Mouse (Mus musculus): ENCODE results near the gene Fbxo40.

Gene Fbxo40

DNA sequence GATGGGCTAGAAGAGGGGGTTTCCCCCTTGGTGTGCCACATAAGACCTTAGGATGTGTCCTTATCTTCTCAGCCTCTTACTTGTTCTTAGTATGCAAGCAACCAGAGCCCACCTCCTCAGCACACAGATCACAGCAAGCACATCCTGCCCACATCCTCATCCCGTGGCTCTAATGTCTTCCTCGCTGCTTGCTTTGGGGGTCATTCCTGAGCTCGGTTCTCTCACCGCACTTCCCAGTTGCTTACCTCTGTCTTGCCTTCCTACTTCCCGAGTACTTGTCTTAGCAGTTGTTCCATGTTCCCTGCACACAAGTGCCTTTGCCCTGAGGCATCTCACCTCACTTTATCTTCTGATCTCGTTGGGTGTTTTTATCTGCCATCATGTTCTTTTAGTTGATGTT, 68.3 kb downstream of the Fbxo40 start:
- no peak for DNase-seq (ENCODE audit: low spot score in 2 of 2)

DNA sequence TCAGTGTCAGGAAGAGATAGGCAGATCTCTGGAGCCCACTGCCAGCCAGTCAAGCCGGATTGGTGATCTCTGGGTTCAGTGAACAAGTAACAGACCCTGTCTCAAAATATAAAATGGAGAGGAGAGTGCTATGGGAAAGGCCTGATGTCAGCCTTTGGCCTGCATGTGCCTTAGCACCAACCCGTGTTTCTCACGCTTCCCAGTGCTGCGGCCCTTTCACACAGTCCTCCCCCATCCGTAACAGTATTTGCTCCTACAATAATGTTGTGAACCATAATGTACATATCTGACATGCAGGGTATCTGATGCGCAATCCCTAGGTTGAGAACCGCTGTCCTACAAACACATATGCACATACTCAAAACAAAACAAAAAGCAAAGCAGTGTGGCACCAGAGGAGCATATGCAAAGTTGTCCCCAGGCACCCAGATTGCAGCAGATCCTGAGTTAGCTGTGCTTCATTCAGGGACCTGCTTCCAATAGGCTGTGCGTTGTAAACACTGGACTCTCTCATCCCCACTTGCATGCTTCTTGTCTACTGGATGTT, 69.1 kb downstream of the Fbxo40 start:
- no peak for DNase-seq (ENCODE audit: low spot score in 2 of 2)

DNA sequence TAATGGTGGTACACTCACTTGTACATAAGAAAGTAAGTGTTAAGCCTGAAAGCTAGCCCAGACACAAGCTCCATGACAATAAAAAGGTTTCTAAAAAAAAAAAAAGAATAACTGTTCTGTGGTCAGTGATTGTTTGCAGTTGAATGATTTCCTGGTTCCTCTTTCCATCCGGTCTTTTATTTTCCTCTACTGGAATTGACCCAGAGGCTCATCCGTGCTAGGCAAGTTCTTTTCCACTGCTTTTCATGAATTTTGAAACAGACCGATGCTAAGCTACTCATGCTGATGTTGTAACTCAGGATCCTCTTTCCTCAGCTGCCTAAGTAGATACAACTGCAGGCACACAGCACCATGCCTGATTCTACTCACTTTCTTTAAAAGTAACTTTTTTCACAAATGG, 69.9 kb downstream of the Fbxo40 start:
- no peak for DNase-seq (ENCODE audit: low spot score in 2 of 2)

DNA sequence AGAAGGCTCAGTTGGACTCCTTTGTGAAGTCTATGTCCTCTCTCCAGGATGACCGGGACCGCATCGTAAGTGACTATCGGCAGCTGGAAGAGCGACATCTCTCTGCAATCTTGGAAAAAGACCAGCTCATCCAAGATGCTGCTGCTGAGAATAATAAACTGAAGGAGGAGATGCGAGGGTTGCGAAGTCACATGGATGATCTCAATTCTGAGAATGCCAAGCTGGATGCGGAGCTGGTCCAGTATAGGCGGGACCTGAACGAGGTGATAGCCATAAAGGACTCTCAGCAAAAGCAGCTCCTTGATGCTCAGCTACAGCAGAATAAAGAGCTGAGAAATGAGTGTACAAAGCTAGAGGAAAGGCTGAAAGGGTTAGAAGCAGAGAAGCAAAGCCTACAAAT, 71.8 kb downstream of the Fbxo40 start:
- DNase-seq (ENCODE audit: low spot score in 2 of 2) = peak in 1 of 2 experiments; percentile 38

DNA sequence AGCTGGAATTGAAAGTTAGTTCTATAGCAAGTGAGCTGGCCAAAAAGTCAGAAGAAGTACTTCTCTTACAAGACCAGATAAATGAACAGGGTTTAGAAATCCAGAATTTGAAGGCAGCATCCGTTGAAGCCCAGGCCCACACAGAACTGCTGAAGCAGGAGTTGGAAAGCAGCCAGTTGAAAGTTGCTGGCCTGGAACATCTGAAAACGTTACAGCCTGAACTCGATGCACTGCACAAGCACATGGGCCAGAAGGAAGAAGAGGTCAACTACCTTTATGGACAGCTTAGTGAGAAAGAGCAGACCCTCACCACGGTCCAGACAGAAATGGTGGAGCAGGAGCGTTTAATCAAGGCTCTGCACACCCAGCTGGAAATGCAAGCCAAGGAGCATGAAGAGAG, 76.1 kb downstream of the Fbxo40 start:
- no peak for DNase-seq (ENCODE audit: low spot score in 2 of 2)
